Mouse (Mus musculus): Measurements from ENCODE around the gene Ptgs1. TPM values are rescaled to one million over a fixed set of nuclear protein-coding genes. Genes with fewer than 3 reads are reported as not detected.

Ptgs1 gene
- total RNA-seq, 2 experiments from 2014 or later: 16.3 to 17.0 TPM

- DNase-seq (ENCODE audit: extremely low spot score in 1 of 2, low spot score in 1 of 2): peak; percentile 81 to 94
Observed at GRCm38 (mm10) chr2:36214023-36214422, 16.2 kb upstream of the Ptgs1 start.

GRCm38 (mm10) chr2:36214425-36214824 lies 15.8 kb upstream of the Ptgs1 start:
- no peak for DNase-seq (ENCODE audit: extremely low spot score in 1 of 2, low spot score in 1 of 2)

GRCm38 (mm10) chr2:36215203-36215739 lies 15.0 kb upstream of the Ptgs1 start:
- no peak for DNase-seq (ENCODE audit: extremely low spot score in 1 of 2, low spot score in 1 of 2)

- DNase-seq (ENCODE audit: extremely low spot score in 1 of 2, low spot score in 1 of 2): no peak
Observed at GRCm38 (mm10) chr2:36216546-36216945, 13.7 kb upstream of the Ptgs1 start.

GRCm38 (mm10) chr2:36216953-36217573 lies 13.2 kb upstream of the Ptgs1 start:
- no peak for DNase-seq (ENCODE audit: extremely low spot score in 1 of 2, low spot score in 1 of 2)

- DNase-seq (ENCODE audit: extremely low spot score in 1 of 2, low spot score in 1 of 2): no peak
Observed at GRCm38 (mm10) chr2:36217692-36218233, 12.5 kb upstream of the Ptgs1 start.

GRCm38 (mm10) chr2:36220106-36220505 lies 10.1 kb upstream of the Ptgs1 start:
- no peak for DNase-seq (ENCODE audit: extremely low spot score in 1 of 2, low spot score in 1 of 2)

GRCm38 (mm10) chr2:36220891-36221290 lies 9.3 kb upstream of the Ptgs1 start:
- DNase-seq (ENCODE audit: extremely low spot score in 1 of 2, low spot score in 1 of 2): no peak

- DNase-seq (ENCODE audit: extremely low spot score in 1 of 2, low spot score in 1 of 2): no peak
Observed at GRCm38 (mm10) chr2:36222168-36222848, 7.9 kb upstream of the Ptgs1 start.

GRCm38 (mm10) chr2:36223436-36223835 lies 6.8 kb upstream of the Ptgs1 start:
- DNase-seq (ENCODE audit: extremely low spot score in 1 of 2, low spot score in 1 of 2): no peak

GRCm38 (mm10) chr2:36224153-36224552 lies 6.1 kb upstream of the Ptgs1 start:
- DNase-seq (ENCODE audit: extremely low spot score in 1 of 2, low spot score in 1 of 2): no peak

- DNase-seq (ENCODE audit: extremely low spot score in 1 of 2, low spot score in 1 of 2): no peak
Observed at GRCm38 (mm10) chr2:36224599-36224998, 5.6 kb upstream of the Ptgs1 start.

GRCm38 (mm10) chr2:36230967-36231366 lies 741 bp downstream of the Ptgs1 start:
- DNase-seq (ENCODE audit: extremely low spot score in 1 of 2, low spot score in 1 of 2): no peak

- no peak for DNase-seq (ENCODE audit: extremely low spot score in 1 of 2, low spot score in 1 of 2)
Observed at GRCm38 (mm10) chr2:36234526-36235368, 4.5 kb downstream of the Ptgs1 start.

- no peak for DNase-seq (ENCODE audit: extremely low spot score in 1 of 2, low spot score in 1 of 2)
Observed at GRCm38 (mm10) chr2:36235917-36236316, 5.7 kb downstream of the Ptgs1 start.

- DNase-seq (ENCODE audit: extremely low spot score in 1 of 2, low spot score in 1 of 2): no peak
Observed at GRCm38 (mm10) chr2:36236889-36237288, 6.7 kb downstream of the Ptgs1 start.

GRCm38 (mm10) chr2:36237557-36237956 lies 7.3 kb downstream of the Ptgs1 start:
- DNase-seq (ENCODE audit: extremely low spot score in 1 of 2, low spot score in 1 of 2): no peak

GRCm38 (mm10) chr2:36238467-36238866 lies 8.2 kb downstream of the Ptgs1 start:
- no peak for DNase-seq (ENCODE audit: extremely low spot score in 1 of 2, low spot score in 1 of 2)

- DNase-seq (ENCODE audit: extremely low spot score in 1 of 2, low spot score in 1 of 2): no peak
Observed at GRCm38 (mm10) chr2:36238951-36239350, 8.7 kb downstream of the Ptgs1 start.

- no peak for DNase-seq (ENCODE audit: extremely low spot score in 1 of 2, low spot score in 1 of 2)
Observed at GRCm38 (mm10) chr2:36242514-36242913, 12.3 kb downstream of the Ptgs1 start.
